Mouse (Mus musculus): ENCODE measurements around the gene Iqgap2.

The Iqgap2 gene

DNA sequence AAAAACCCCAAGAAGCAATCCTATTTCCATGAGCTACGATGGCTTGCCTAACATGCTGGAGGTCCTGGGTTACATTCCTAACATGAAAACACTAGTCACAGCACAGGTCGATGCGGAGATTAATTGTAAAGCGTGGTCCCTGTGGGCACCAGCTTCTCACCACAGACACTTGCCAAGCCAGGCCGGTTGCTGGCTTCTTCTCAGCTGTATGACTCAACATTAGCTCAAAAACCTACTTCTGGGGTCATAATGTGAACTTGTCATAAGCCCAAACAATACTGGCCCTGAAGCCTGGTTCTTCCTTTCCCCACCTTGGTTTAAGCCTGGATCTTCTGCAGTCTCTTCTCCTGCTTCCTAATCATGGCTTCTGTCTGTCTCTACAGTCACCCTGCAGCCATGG is 306.8 kb downstream of the Iqgap2 start:
- no peak for DNase-seq (ENCODE audit: low spot score in 2 of 2)

DNA sequence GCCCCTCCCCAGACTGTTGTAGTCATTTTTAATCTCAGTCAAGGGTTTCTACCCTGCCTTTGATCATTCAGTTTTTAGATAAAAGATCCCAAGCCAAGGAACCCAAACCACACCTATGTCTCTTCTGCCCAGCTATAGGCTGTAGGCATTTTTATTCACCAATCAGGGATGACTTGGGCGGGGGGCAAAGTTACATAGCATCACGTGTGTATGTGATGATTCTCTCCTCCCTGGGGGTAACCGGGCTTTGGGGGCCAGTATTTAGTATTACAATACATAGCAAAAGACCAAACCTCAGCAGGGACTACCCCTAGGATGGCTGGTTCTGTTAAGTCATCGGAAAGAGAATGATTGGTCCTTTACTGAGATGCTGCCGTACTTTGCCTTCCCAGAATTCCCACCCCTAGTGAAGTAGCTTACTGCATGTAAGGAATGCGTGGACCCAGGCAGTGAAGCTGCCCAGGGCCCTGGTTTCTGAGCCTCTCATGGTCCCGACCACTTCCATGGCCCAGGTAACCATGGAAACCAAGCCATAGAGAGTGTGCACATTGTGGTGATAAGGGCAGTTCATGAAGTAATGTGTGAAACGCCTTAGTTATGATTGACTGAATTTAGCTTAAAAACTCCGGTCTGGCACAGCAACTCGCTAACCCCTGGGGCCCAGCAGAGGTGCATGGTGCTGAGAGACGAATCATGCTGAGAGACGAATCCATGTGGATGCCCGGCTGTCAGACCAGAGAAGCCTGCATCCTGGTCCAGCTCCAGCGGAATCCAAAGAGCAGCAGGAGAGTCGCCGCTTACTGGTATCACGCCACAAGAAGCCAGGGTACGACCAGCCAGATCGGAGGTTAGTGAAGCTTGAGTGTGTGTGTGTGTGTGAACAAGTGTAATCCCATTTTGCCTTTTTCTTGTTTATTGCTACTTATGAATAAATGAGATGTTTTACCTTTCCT is 308.2 kb downstream of the Iqgap2 start:
- DNase-seq (ENCODE audit: low spot score in 2 of 2), result no peak

DNA sequence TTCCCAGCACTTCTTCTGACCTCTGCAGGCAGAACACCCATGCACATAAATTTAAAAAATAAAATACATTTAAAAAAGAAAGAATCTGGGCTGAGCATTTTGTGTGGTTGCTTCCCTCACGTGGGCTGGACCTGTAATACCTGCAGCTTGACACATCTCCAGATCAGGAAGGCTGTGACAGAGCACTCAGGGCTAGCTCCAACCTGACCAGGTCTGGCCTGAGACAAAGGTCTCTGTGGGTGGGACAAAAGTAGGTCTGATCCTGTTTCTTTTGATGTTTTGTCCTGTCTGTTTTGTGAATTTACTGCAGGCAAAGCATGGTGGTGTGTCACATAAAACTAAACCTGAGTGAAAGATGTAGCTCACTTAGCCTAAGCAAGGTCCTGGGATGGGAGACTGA is 309.9 kb downstream of the Iqgap2 start:
- no peak for DNase-seq (ENCODE audit: low spot score in 2 of 2)

DNA sequence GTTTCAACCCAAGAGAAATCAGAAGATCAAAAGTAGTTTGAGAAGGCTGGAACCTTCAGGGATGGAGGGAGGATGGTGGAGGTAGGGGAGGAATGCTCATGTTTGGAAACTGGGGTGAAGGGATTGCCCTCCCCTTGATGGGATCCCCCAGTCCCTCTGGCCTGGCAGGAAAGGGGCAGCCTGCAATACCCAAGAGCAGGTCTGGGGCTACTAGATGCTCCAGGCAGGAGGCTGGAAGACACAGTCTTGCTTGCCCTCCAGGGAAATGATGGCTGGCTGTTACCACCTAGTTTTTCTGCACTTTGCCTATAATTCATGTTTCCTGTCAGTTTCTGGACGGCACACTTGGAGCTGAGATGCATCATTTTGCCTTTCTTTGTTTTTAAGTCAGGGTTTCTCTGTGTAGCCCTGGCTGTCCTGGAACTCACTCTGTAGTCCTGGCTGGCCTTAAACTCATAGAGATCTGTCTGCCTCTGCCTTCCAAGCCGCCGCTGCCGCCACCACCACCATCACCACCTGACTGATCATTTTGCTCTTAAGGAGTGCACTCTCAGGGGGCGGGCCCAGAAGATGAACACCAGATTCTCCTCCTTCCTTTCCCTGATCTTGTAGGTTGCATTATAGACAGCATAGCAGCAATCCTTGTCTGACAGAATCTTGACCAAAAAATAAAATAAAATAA is 313.6 kb downstream of the Iqgap2 start:
- no peak for DNase-seq (ENCODE audit: low spot score in 2 of 2)
